Mouse (Mus musculus): ENCODE data around the gene Tpt1. TPM values are rescaled to one million over a fixed set of nuclear protein-coding genes. Genes with fewer than 3 reads are reported as not detected.
"Not testable (repeated sequence)": the region's sequence is repeated elsewhere in the genome, so short reads cannot be mapped to it uniquely, and the experiment has no call there.

The Tpt1 gene
- total RNA-seq, 2 experiments from 2014 or later: 939 to 945 TPM

DNA sequence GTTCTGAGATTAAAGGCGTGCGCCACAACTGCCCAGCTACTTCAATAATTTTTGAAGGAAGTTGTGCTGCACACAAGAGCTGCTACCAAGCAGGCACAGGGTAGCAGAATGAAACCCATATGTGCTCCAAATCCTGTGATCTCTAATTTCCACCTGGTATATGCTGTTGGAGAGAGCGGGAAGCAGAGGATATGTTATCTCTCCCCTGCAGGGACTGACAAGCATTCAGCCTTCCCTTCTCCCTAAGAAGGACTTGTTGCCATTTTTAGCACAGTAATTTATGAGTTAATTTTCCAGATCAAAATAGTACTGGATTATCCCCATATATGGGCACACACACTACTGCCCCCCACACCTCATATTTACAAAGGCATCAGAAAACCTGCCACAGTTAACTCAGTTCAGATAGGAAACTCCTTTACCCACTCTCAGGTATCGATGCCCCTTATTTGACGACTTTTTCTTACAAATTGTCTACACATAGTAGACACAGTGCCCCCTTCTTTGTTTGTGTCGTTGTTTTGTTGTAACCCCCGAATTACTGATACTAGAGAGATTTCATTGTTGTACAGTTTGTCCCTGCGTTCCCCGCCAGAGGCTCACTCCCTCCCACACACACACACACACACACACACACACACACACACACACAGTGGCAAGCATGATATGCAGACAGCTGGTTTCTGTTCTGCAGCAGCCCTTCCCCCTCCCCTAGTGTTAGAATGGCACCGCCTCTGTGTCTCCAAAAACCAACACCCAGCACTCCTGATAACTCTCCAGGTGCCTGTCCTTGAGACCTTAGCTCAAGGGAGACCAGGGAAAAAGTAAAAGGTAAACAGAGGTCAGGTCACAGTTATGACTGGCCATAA lies 7.6 kb upstream of the Tpt1 start:
- DNase-seq (ENCODE audit: low spot score in 2 of 2): no peak
- intact Hi-C loops (cut with DNase I): no loop called here

DNA sequence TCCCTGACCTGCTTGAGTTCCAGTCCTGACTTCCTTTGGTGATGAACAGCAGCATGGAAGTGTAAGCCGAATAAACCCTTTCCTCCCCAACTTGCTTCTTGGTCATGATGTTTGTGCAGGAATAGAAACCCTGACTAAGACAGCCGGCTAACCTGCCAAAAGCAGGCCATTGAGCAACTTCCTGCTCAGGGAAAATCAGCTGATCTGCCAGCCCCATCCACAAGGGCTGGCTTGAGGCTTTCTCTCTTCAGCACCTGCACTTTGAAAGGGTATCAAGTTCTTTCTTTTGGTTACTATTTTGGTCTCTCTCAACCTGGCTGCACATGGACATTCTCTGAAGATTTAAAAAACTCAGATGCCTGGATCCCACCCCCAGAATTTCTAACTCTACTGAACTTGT lies 3.1 kb upstream of the Tpt1 start:
- intact Hi-C loops (cut with DNase I); DNase-seq (ENCODE audit: low spot score in 2 of 2): not testable (repeated sequence)

GRCm38 (mm10) chr14:75844111-75844695 lies 690 bp upstream of the Tpt1 start:
- intact Hi-C loops (cut with DNase I): no loop called here
- DNase-seq (ENCODE audit: low spot score in 2 of 2): no peak

- intact Hi-C loops (cut with DNase I): no loop called here
- peak; percentile 87 to 90 for DNase-seq (ENCODE audit: low spot score in 2 of 2)
These were observed 814 bp downstream of the Tpt1 start for GRCm38 (mm10) chr14:75845698-75846115.

GRCm38 (mm10) chr14:75847669-75848068 lies 2.8 kb downstream of the Tpt1 start:
- intact Hi-C loops (cut with DNase I): no loop called here
- no peak for DNase-seq (ENCODE audit: low spot score in 2 of 2)

DNA sequence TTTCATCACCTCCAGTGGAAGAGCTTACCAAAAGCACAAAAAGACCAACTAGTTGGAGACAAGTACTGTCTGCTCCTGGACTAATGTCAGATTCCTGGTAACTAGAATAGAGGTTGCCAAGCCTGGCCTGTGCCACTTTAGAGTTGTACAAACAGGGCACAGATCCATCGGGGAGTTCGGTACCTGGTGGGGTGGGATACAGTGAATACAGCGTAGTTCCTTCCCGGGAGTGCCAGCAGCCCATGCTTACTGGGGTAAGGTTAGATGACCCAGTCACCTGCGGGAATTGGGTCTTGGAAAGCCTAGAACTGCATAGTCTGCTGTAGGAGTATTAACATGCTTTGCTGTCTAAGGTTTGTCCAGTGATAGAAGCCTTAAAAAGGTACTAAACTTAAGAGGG lies 3.6 kb downstream of the Tpt1 start:
- no peak for DNase-seq (ENCODE audit: low spot score in 2 of 2)
- intact Hi-C loops (cut with DNase I): no loop called here

DNA sequence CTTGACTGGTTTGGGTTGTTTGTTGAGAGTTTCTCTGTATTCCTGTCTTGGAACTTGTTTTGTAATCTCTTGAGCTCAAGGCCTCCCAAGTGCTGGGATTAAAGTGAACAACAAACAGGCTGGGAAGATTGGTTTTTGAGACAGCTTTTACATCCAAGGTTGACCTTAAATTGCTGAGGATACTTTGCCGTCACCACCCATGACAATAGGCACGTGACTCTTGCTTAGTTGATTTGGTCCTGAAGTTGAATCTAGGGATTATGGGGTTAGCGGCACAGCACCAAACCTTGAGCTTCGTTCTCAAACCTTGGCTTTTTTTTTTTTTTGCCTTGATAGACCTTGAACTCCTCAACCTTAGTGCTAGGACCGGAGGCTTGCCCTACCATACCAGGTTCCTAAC lies 4.3 kb downstream of the Tpt1 start:
- intact Hi-C loops (cut with DNase I): no loop called here

GRCm38 (mm10) chr14:75849842-75850568 lies 5.1 kb downstream of the Tpt1 start:
- intact Hi-C loops (cut with DNase I): no loop called here

More for the DNA sequence above, 4.3 kb downstream of the Tpt1 start:
- no peak for DNase-seq (ENCODE audit: low spot score in 2 of 2)

DNA sequence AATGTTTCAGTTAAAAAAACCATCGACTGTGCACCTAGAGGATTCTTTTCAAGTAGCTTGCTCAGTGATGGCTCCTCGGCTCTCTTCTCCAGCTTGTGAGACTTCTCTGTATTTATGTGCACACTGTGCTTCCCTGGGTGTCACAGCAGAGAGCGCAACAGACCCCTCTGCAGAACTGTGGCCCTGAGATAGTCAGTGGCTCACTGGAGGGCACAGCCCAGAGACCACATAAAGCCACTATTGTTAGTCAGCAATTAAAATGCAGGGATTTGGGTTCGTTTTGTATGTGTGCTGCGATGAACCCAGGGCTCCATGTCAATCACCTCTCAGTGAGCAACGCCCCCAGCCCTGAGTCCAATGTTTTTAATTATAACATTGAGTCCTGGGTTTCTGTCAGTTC lies 5.9 kb downstream of the Tpt1 start:
- peak in 1 of 2 experiments; percentile 16 for DNase-seq (ENCODE audit: low spot score in 2 of 2)
- intact Hi-C loops (cut with DNase I): no loop called here

More at GRCm38 (mm10) chr14:75849842-75850568, 5.1 kb downstream of the Tpt1 start:
- peak; percentile 57 to 73 for DNase-seq (ENCODE audit: low spot score in 2 of 2)

DNA sequence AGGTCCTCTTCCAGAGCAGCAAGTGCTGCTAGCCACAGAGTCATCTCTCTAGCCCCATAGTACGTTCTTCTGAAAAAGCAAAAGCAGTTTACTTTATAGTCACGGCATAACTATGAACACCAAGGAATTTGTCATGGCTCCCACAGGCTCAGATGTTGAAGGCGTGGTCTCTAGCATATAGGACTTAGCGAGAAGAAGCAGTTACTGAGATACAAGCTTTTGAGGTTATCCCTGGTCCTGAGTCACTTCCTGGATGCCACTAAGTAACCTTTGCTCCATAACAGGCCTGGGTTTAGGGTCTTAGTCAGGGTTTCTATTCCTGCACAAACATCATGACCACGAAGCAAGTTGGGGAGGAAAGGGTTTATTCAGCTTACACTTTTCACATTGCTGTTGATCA lies 7.1 kb downstream of the Tpt1 start:
- intact Hi-C loops (cut with DNase I): no loop called here
- DNase-seq (ENCODE audit: low spot score in 2 of 2): no peak

- intact Hi-C loops (cut with DNase I): no loop called here
- DNase-seq (ENCODE audit: low spot score in 2 of 2): peak; percentile 27 to 41
These were observed 10.5 kb downstream of the Tpt1 start for GRCm38 (mm10) chr14:75855263-75855992.

DNA sequence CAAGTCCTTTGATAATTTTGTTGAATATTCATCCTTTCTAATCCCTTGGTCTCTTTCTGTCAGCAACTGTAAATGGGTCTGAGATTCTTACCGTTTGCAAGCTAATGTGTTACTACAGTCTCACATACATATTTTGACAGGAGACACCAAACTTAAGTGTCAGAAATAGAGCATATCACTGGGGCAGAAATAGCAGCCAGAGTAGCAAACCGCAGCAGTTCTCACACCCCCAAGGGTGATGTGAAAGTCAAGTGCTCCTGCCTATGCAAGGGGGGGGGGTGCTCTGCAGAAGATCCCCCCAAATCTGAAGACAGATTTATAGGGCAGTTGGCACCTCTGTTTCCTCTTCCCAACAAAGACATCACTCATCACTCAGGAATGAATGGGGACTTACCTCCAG lies 13.3 kb downstream of the Tpt1 start:
- intact Hi-C loops (cut with DNase I): no loop called here
- no peak for DNase-seq (ENCODE audit: low spot score in 2 of 2)

DNA sequence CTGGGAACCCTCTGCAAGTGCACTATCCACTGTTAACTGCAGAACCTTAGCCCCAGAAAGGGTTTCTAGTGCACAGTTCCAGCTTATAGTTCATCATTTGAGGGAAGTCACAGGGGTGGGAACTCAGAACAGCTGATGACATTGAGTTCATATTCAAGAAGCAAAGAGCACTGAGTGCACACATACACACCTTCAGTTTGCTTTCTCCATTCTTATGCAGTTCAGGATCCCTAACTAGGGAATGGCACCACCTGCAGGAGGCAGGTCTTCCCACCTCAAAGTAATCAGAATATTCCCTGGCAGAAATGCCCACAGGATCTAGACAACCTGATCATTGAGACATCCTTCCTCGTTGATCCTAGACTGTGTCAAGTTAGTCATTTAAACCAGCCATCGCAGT lies 14.7 kb downstream of the Tpt1 start:
- no peak for DNase-seq (ENCODE audit: low spot score in 2 of 2)
- intact Hi-C loops (cut with DNase I): no loop called here

- no peak for DNase-seq (ENCODE audit: low spot score in 2 of 2)
- intact Hi-C loops (cut with DNase I): no loop called here
These were observed 17.8 kb downstream of the Tpt1 start for GRCm38 (mm10) chr14:75862701-75863100.

- no peak for DNase-seq (ENCODE audit: low spot score in 2 of 2)
- intact Hi-C loops (cut with DNase I): no loop called here
These were observed 18.9 kb downstream of the Tpt1 start for GRCm38 (mm10) chr14:75863549-75864409.

DNA sequence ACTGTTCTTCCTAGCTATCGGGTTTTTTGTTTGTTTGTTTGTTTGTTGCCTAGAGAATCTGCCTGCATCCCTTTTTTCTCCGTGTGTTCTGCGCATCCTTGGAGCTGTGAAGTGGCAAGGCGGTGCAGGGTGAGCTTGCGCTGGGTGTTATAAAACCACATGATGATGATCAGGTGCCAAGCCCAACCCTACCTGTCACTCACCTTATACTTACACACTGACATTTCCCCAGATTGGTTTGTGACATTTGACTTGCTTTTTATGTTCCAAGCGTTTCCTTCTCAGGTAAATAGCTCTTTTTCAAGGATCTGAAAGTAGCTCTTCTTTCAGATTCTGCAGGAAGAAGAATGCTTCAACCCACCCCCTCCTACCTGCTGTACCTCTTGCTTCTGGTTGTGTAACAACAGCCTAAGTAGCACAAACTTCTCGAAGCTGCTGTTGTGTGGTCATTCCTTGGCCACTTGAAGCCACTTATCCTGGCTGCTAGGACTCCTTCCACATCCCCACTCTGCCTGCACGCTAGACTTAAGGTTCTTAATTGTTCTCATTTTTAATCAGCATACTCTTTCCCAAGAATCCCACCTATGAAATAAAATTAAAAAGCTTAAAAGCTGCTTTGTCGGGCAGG lies 21.9 kb downstream of the Tpt1 start:
- intact Hi-C loops (cut with DNase I): no loop called here

DNA sequence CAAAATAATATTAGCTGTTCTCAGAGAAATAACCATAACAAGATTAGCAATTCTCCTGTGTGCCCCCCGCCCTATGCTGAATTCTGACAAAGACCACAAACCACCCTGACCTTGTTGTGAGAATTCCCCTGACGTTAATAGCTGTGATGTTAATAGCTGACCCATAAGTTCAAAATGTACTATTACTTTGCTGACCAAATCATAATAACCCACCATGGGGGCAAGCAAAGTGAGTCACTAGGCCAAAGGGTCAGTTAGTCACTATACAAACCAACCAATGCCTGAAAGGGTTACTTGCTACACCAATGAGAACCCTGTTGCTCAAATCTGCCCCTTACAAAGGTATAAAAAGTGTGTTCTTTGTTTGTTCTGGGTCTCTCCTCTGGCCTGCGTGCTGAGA lies 23.1 kb downstream of the Tpt1 start:
- DNase-seq (ENCODE audit: low spot score in 2 of 2); intact Hi-C loops (cut with DNase I): not testable (repeated sequence)

More for the DNA sequence above, 21.9 kb downstream of the Tpt1 start:
- no peak for DNase-seq (ENCODE audit: low spot score in 2 of 2)

DNA sequence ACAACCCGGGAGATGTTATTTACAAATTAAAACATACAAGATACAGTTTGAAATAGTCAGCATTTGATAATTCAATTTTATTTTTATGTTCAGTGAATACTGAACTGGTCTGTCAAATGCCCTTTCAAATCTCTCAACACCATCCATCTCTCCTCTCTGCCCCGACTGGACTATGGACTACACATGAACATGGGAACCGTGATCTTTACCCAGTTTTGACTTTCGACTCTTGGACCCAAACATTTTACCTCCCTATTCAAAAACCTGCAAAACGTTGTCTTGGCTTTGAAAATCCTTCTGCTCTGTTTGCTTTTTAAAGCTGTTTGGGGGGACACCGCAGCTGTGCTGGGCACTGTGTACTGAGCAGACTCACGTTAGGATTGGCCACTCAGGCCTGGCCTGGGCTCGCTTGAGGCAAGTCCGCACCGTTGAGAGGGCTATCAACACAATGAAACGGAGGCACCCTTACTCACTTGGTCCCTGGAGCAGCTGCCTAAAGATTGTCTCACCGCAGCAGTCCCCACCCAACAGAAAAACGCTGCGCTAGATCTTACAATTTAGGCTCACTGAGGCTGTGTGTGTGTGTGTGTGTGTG lies 25.0 kb downstream of the Tpt1 start:
- no peak for DNase-seq (ENCODE audit: low spot score in 2 of 2)
- intact Hi-C loops (cut with DNase I): no loop called here

Data from left cerebral cortex, postnatal 36 days (tissue).